Mouse (Mus musculus): ENCODE data around the gene Arl10. TPM values are rescaled to one million over a fixed set of nuclear protein-coding genes. Genes with fewer than 3 reads are reported as not detected.

The Arl10 gene
- polyA plus RNA-seq, 1 experiment, result 19.8 TPM

GRCm38 (mm10) chr13:54621155-54621932 is 46.5 kb downstream of the Arl10 start, which contains the start of gene Faf2:
Gene Faf2 (plus strand): TSS chr13:54621784.
- peaks cover 7% of the 10 kb centered on the region for H3K4me1 ChIP-seq (replicated peaks; ENCODE audit: control insufficient read depth, insufficient read depth, low read length)
- peak within 1 kb of the TSS; percentile 25; the same call in 1 of the 2 replicates for H3K27ac ChIP-seq (ENCODE audit: control insufficient read depth, insufficient read depth, low read length)
- WGBS, result 15% methylated on average over 44 of the region's 44 CpGs
- TF ChIP-seq CTCF (IDR thresholded peaks at IDR 0.05; ENCODE audit: borderline replicate concordance, control insufficient read depth, extremely low read depth, insufficient read depth, low read length, poor library complexity) (peak; percentile 94), POLR2A (IDR thresholded peaks at IDR 0.05; ENCODE audit: control insufficient read depth, extremely low read depth, insufficient read depth, low read length, poor library complexity) (peak; percentile 84)
- no peaks in the 10 kb centered on the region for H3K27me3 ChIP-seq (ENCODE audit: control insufficient read depth, insufficient read depth, low read length)
- H3K4me3 ChIP-seq (ENCODE audit: control insufficient read depth, insufficient read depth, low read length), result peak within 1 kb of the TSS; percentile 87
- no peaks in the 10 kb centered on the region for H3K36me3 ChIP-seq (ENCODE audit: control insufficient read depth, insufficient read depth, low read length)
- DNase-seq, result peak; percentile 98

- peak overlapping the region; percentile 87 for H3K4me3 ChIP-seq (ENCODE audit: control insufficient read depth, insufficient read depth, low read length)
- no peaks in the 10 kb centered on the region for H3K27me3 ChIP-seq (ENCODE audit: control insufficient read depth, insufficient read depth, low read length)
- no peak for DNase-seq
- H3K27ac ChIP-seq (ENCODE audit: control insufficient read depth, insufficient read depth, low read length), result peak overlapping the region; percentile 25; the same call in 1 of the 2 replicates
- H3K36me3 ChIP-seq (ENCODE audit: control insufficient read depth, insufficient read depth, low read length), result no peaks in the 10 kb centered on the region
- peaks cover 7% of the 10 kb centered on the region for H3K4me1 ChIP-seq (replicated peaks; ENCODE audit: control insufficient read depth, insufficient read depth, low read length)
- TF ChIP-seq CTCF (IDR thresholded peaks at IDR 0.05; ENCODE audit: borderline replicate concordance, control insufficient read depth, extremely low read depth, insufficient read depth, low read length, poor library complexity), result no peak
- TF ChIP-seq POLR2A (IDR thresholded peaks at IDR 0.05; ENCODE audit: control insufficient read depth, extremely low read depth, insufficient read depth, low read length, poor library complexity), result no peak; the same call in 1 of the 2 replicates
- 1% methylated on average over 27 of the region's 27 CpGs for WGBS
Measured at GRCm38 (mm10) chr13:54621960-54622521, 47.2 kb downstream of the Arl10 start.

GRCm38 (mm10) chr13:54629128-54629527 is 54.3 kb downstream of the Arl10 start:
- TF ChIP-seq CTCF (IDR thresholded peaks at IDR 0.05; ENCODE audit: borderline replicate concordance, control insufficient read depth, extremely low read depth, insufficient read depth, low read length, poor library complexity) (no peak), POLR2A (IDR thresholded peaks at IDR 0.05; ENCODE audit: control insufficient read depth, extremely low read depth, insufficient read depth, low read length, poor library complexity) (no peak)
- no peak for DNase-seq
- H3K27me3 ChIP-seq (ENCODE audit: control insufficient read depth, insufficient read depth, low read length), result no peaks in the 10 kb centered on the region
- H3K36me3 ChIP-seq (ENCODE audit: control insufficient read depth, insufficient read depth, low read length), result 0 out of 2 replicates have a peak, but pooled peaks cover 8% of the 10 kb centered on the region
- H3K4me1 ChIP-seq (replicated peaks; ENCODE audit: control insufficient read depth, insufficient read depth, low read length), result no peaks in the 10 kb centered on the region
- 90% methylated on average over 4 of the region's 4 CpGs for WGBS
- no peak overlapping the region for H3K4me3 ChIP-seq (ENCODE audit: control insufficient read depth, insufficient read depth, low read length)
- no peak overlapping the region for H3K27ac ChIP-seq (ENCODE audit: control insufficient read depth, insufficient read depth, low read length)

Other genes with a start within 250 kb of the Arl10 start
- 1.9 TPM in 2 replicates for gene Cplx2, start 203.7 kb upstream of the Arl10 start, polyA plus RNA-seq (2012; rRNA removed)
- 51.1 and 69.3 TPM in 2 replicates for gene Thoc3, start 106.2 kb upstream of the Arl10 start, polyA plus RNA-seq (2012; rRNA removed)
- 11.6 and 12.4 TPM in 2 replicates for gene Simc1, start 71.2 kb upstream of the Arl10 start, polyA plus RNA-seq (2012; rRNA removed)
- 104 and 105 TPM in 2 replicates for gene 4833439L19Rik, start 9.6 kb upstream of the Arl10 start, polyA plus RNA-seq (2012; rRNA removed)
- gene Nop16, start 15.1 kb downstream of the Arl10 start, polyA plus RNA-seq (2012; rRNA removed), result 8.6 and 8.7 TPM in 2 replicates
- gene Higd2a, start 15.2 kb downstream of the Arl10 start, polyA plus RNA-seq (2012; rRNA removed), result 112 and 116 TPM in 2 replicates
- 42.2 and 44.6 TPM in 2 replicates for gene Cltb, start 36.3 kb downstream of the Arl10 start, polyA plus RNA-seq (2012; rRNA removed)
- 36.1 and 38.4 TPM in 2 replicates for gene Faf2, start 46.8 kb downstream of the Arl10 start, polyA plus RNA-seq (2012; rRNA removed)
- 601 and 680 TPM in 2 replicates for gene Rnf44, start 118.9 kb downstream of the Arl10 start, polyA plus RNA-seq (2012; rRNA removed)
- gene Cdhr2, start 126.4 kb downstream of the Arl10 start, polyA plus RNA-seq (2012; rRNA removed), result 1.2 and 1.3 TPM in 2 replicates
- 0.18 and 0.19 TPM in 2 replicates for gene Gprin1, start 174.9 kb downstream of the Arl10 start, polyA plus RNA-seq (2012; rRNA removed)
- 0.53 and 1.6 TPM in 2 replicates for gene Sncb, start 191.6 kb downstream of the Arl10 start, polyA plus RNA-seq (2012; rRNA removed)
- not detected in 2 replicates for gene Eif4e1b, start 209.0 kb downstream of the Arl10 start, polyA plus RNA-seq (2012; rRNA removed)
- 6.3 and 6.4 TPM in 2 replicates for gene Tspan17, start 214.4 kb downstream of the Arl10 start, polyA plus RNA-seq (2012; rRNA removed)

Data from thymus, adult 2 months (tissue).